Mouse (Mus musculus) megakaryocyte, embryonic 14.5 days (primary cell): ENCODE results near the gene Dnah5.

ENCODE experiments used
- FLI1 ChIP-seq: IDR thresholded peaks from 2 replicates; pipeline ENCODE4 v1.6.1; 2012; ENCODE audit warnings: low read length, inconsistent platforms, mixed read lengths
- GATA1 ChIP-seq: IDR thresholded peaks from 3 replicates; pipeline ENCODE4 v1.6.1; 2012; ENCODE audit warnings: mixed read lengths, low read length, inconsistent platforms, borderline replicate concordance

DNA sequence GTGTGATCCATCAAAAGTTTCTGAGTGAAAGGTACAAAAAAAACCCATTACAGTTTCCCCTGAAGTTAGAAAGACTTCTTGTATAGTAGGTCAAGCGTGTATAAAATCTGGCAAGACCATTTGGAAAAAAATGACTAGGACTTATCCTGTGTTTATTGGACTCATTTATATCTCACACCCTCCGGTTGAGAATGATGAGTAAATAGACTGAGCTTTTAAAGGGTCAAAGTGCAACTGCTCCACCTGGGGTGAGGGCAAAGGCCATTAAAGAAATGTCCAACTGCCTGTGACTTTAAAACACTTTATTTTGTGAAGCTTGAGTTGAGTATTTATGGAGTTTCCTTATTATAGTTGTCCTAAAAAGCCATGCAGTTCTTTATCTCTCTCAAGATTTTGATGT lies 168.0 kb downstream of the Dnah5 start:
- no peak for TF ChIP-seq GATA1
- TF ChIP-seq FLI1, result no peak
